Mouse (Mus musculus) heart, embryonic 16.5 days (tissue): ENCODE measurements around the gene Naa11. TPM values are rescaled to one million over a fixed set of nuclear protein-coding genes. Genes with fewer than 3 reads are reported as not detected.

Source experiments
- ATAC-seq: fragments of 200-750 bp; cut with Nextera tagmentation; replicated peaks from 2 replicates; pipeline ENCODE4 v1.8.0; 2017; ENCODE audit warnings: moderate number of reproducible peaks; ENCODE audit not compliant: insufficient read depth, low FRiP score; ENCODE audit errors: extremely low read depth
- H3K27ac ChIP-seq: fragments of 300-500 bp; sonication (generic); 2 replicates; pipeline ENCODE4 v1.5.1; 2014; ENCODE audit warnings: mild to moderate bottlenecking, low read length, control low read depth, moderate library complexity
- H3K27me3 ChIP-seq: fragments of 300-500 bp; sonication (generic); 2 replicates; pipeline ENCODE4 v1.6.1; 2014; ENCODE audit warnings: low read length, mixed read lengths; ENCODE audit not compliant: control insufficient read depth, insufficient read depth
- H3K36me3 ChIP-seq: fragments of 300-500 bp; sonication (generic); 2 replicates; pipeline ENCODE4 v1.6.1; 2014; ENCODE audit not compliant: control insufficient read depth, insufficient read depth
- H3K4me1 ChIP-seq: fragments of 300-500 bp; sonication (generic); 2 replicates; pipeline ENCODE4 v1.6.1; 2014; ENCODE audit warnings: low read length, mixed read lengths; ENCODE audit not compliant: control insufficient read depth, insufficient read depth
- H3K4me2 ChIP-seq: fragments of 300-500 bp; sonication (generic); 2 replicates; pipeline ENCODE4 v1.6.1; 2014; ENCODE audit warnings: low read depth, mild to moderate bottlenecking, control low read depth, low read length
- H3K4me3 ChIP-seq: fragments of 300-500 bp; sonication (generic); 2 replicates; pipeline ENCODE4 v1.5.1; 2014; ENCODE audit warnings: mild to moderate bottlenecking, control low read depth, low read length
- H3K9ac ChIP-seq: fragments of 300-500 bp; sonication (generic); 2 replicates; pipeline ENCODE4 v1.6.1; 2014; ENCODE audit warnings: low read length, control low read depth
- H3K9me3 ChIP-seq: fragments of 300-500 bp; sonication (generic); replicated peaks from 2 replicates; pipeline ENCODE4 v1.6.1; 2016; ENCODE audit warnings: low read length; ENCODE audit not compliant: control insufficient read depth
- WGBS: fragments of 180-500 bp; shearing (Covaris S2); extraction: QIAGEN DNeasy Blood & Tissue Kit; methylation state at CpG from one replicate; pipeline ENCODE4 v1.1.7; 2014; 5-methylcytosine and 5-hydroxymethylcytosine counted together
- polyA plus RNA-seq: library from polyadenylated mRNA; unstranded; fragments of >200 nt; fragmentation: Nextera tagmentation; extraction: Ambion mirVana; gene quantifications from 2 replicates; pipeline ENCODE4 v1.2.1, GENCODE M21; 2015

Naa11 gene
- polyA plus RNA-seq, 1 experiment from 2014 or later: 0.05 TPM

- no peaks in the 10 kb centered on the region for H3K4me1 ChIP-seq
- H3K27ac ChIP-seq: no peak overlapping the region
- H3K9ac ChIP-seq: no peak overlapping the region
- H3K4me3 ChIP-seq: no peak overlapping the region
- no peaks in the 10 kb centered on the region for H3K36me3 ChIP-seq
- H3K27me3 ChIP-seq: no peaks in the 10 kb centered on the region
- WGBS: 83% methylated on average over 4 of the region's 4 CpGs
- no peak overlapping the region for H3K4me2 ChIP-seq
- no peaks in the 10 kb centered on the region for H3K9me3 ChIP-seq
- no peak for ATAC-seq
Measured at GRCm38 (mm10) chr5:97397585-97397984, 5.4 kb upstream of the Naa11 start.

- no peaks in the 10 kb centered on the region for H3K27me3 ChIP-seq
- peak overlapping the region; percentile 22 for H3K4me3 ChIP-seq
- no peak overlapping the region for H3K9ac ChIP-seq
- H3K36me3 ChIP-seq: no peaks in the 10 kb centered on the region
- peak overlapping the region; percentile 55 for H3K4me2 ChIP-seq
- H3K27ac ChIP-seq: no peak overlapping the region
- whole genome bisulfite sequencing: 31% methylated on average over 6 of the region's 6 CpGs
- 0 out of 2 replicates have a peak, but pooled peaks have one; percentile 37 for ATAC-seq
- H3K9me3 ChIP-seq: no peaks in the 10 kb centered on the region
- peaks cover 8% of the 10 kb centered on the region; the same call in 1 of the 2 replicates for H3K4me1 ChIP-seq
Measured at GRCm38 (mm10) chr5:97387622-97388021, 4.6 kb downstream of the Naa11 start.

- Histone ChIP-seq H3K4me2 (no peak overlapping the region), H3K36me3 (no peaks in the 10 kb centered on the region), H3K4me1 (peaks cover 6% of the 10 kb centered on the region; the same call in 1 of the 2 replicates), H3K27me3 (no peaks in the 10 kb centered on the region), H3K9me3 (no peaks in the 10 kb centered on the region), H3K9ac (no peak overlapping the region), H3K4me3 (no peak overlapping the region), H3K27ac (no peak overlapping the region)
- no peak for ATAC-seq
- WGBS: 48% methylated on average over 4 of the region's 4 CpGs
Measured at GRCm38 (mm10) chr5:97384399-97384798, 7.8 kb downstream of the Naa11 start.

GRCm38 (mm10) chr5:97382548-97383222, 9.5 kb downstream of the Naa11 start:
- H3K4me1 ChIP-seq: no peaks in the 10 kb centered on the region
- no peaks in the 10 kb centered on the region for H3K36me3 ChIP-seq
- H3K9me3 ChIP-seq: no peaks in the 10 kb centered on the region
- H3K4me3 ChIP-seq: no peak overlapping the region
- WGBS: 63% methylated on average over 14 of the region's 14 CpGs
- ATAC-seq: no peak
- H3K27ac ChIP-seq: no peak overlapping the region
- no peak overlapping the region for H3K9ac ChIP-seq
- no peak overlapping the region for H3K4me2 ChIP-seq
- no peaks in the 10 kb centered on the region for H3K27me3 ChIP-seq

- 59% methylated on average over 3 of the region's 3 CpGs for WGBS
- H3K4me1 ChIP-seq: peaks cover 6% of the 10 kb centered on the region; the same call in 1 of the 2 replicates
- H3K27me3 ChIP-seq: no peaks in the 10 kb centered on the region
- no peak overlapping the region for H3K4me2 ChIP-seq
- H3K9ac ChIP-seq: no peak overlapping the region
- no peaks in the 10 kb centered on the region for H3K9me3 ChIP-seq
- H3K4me3 ChIP-seq: no peak overlapping the region
- no peak overlapping the region for H3K27ac ChIP-seq
- H3K36me3 ChIP-seq: no peaks in the 10 kb centered on the region
- ATAC-seq: no peak
Measured at GRCm38 (mm10) chr5:97379976-97380375, 12.2 kb downstream of the Naa11 start.

GRCm38 (mm10) chr5:97364781-97365180, 27.4 kb downstream of the Naa11 start:
- Histone ChIP-seq H3K36me3 (no peaks in the 10 kb centered on the region), H3K27ac (no peak overlapping the region), H3K4me1 (no peaks in the 10 kb centered on the region; the same call in 1 of the 2 replicates), H3K4me2 (no peak overlapping the region), H3K27me3 (no peaks in the 10 kb centered on the region), H3K9ac (no peak overlapping the region), H3K9me3 (no peaks in the 10 kb centered on the region), H3K4me3 (no peak overlapping the region)
- 73% methylated on average over 8 of the region's 8 CpGs for WGBS
- ATAC-seq: no peak

GRCm38 (mm10) chr5:97364252-97364651, 27.9 kb downstream of the Naa11 start:
- no peaks in the 10 kb centered on the region for H3K27me3 ChIP-seq
- H3K36me3 ChIP-seq: no peaks in the 10 kb centered on the region
- H3K9me3 ChIP-seq: no peaks in the 10 kb centered on the region
- H3K9ac ChIP-seq: no peak overlapping the region
- no peak overlapping the region for H3K4me2 ChIP-seq
- ATAC-seq: no peak
- 68% methylated on average over 8 of the region's 8 CpGs for WGBS
- H3K4me1 ChIP-seq: no peaks in the 10 kb centered on the region; the same call in 1 of the 2 replicates
- no peak overlapping the region for H3K27ac ChIP-seq
- no peak overlapping the region for H3K4me3 ChIP-seq

GRCm38 (mm10) chr5:97362539-97362938, 29.6 kb downstream of the Naa11 start:
- 22% methylated on average over 2 of the region's 2 CpGs for WGBS
- H3K9ac ChIP-seq: no peak overlapping the region
- H3K36me3 ChIP-seq: no peaks in the 10 kb centered on the region
- H3K4me2 ChIP-seq: no peak overlapping the region
- H3K27ac ChIP-seq: no peak overlapping the region
- H3K27me3 ChIP-seq: no peaks in the 10 kb centered on the region
- peaks cover 3% of the 10 kb centered on the region for H3K9me3 ChIP-seq
- no peaks in the 10 kb centered on the region; the same call in 1 of the 2 replicates for H3K4me1 ChIP-seq
- no peak for ATAC-seq
- no peak overlapping the region for H3K4me3 ChIP-seq

GRCm38 (mm10) chr5:97359104-97359503, 33.1 kb downstream of the Naa11 start:
- no peaks in the 10 kb centered on the region for H3K36me3 ChIP-seq
- peaks cover 3% of the 10 kb centered on the region; the same call in 1 of the 2 replicates for H3K4me1 ChIP-seq
- WGBS: 34% methylated on average over 4 of the region's 4 CpGs
- H3K9me3 ChIP-seq: peaks cover 4% of the 10 kb centered on the region
- no peak overlapping the region for H3K9ac ChIP-seq
- H3K27ac ChIP-seq: no peak overlapping the region
- H3K4me2 ChIP-seq: no peak overlapping the region
- no peaks in the 10 kb centered on the region for H3K27me3 ChIP-seq
- no peak for ATAC-seq
- no peak overlapping the region for H3K4me3 ChIP-seq
